Mouse (Mus musculus) megakaryocyte, embryonic 14.5 days (primary cell): ENCODE data around the gene Snorc. TPM values are rescaled to one million over a fixed set of nuclear protein-coding genes. Genes with fewer than 3 reads are reported as not detected.
"Not testable (repeated sequence)": the region's sequence is repeated elsewhere in the genome, so short reads cannot be mapped to it uniquely, and the experiment has no call there.

Experiments
- H3K27me3 ChIP-seq: replicated peaks from 2 replicates; pipeline ENCODE3; 2012; ENCODE audit warnings: inconsistent platforms
- H3K36me3 ChIP-seq: replicated peaks from 2 replicates; pipeline ENCODE3; 2012; ENCODE audit warnings: low read length, inconsistent platforms, mixed read lengths
- H3K4me1 ChIP-seq: 2 replicates; pipeline ENCODE4 v1.6.1; 2012; ENCODE audit warnings: inconsistent platforms
- H3K4me3 ChIP-seq: replicated peaks from 2 replicates; pipeline ENCODE3; 2012; ENCODE audit warnings: moderate library complexity, mild to moderate bottlenecking, inconsistent platforms
- H3K9me3 ChIP-seq: 2 replicates; pipeline ENCODE4 v1.6.1; 2012; ENCODE audit warnings: inconsistent platforms
- FLI1 ChIP-seq: IDR thresholded peaks from 2 replicates; pipeline ENCODE4 v1.6.1; 2012; ENCODE audit warnings: low read length, inconsistent platforms, mixed read lengths
- GATA1 ChIP-seq: IDR thresholded peaks from 3 replicates; pipeline ENCODE4 v1.6.1; 2012; ENCODE audit warnings: mixed read lengths, low read length, inconsistent platforms, borderline replicate concordance
- polyA plus RNA-seq: library from polyadenylated mRNA; stranded (reverse); fragments of >175 nt; gene quantifications from 2 replicates; pipeline ENCODE4 v1.2.3, GENCODE M21; 2012; ENCODE audit warnings: low replicate concordance; ENCODE audit not compliant: insufficient read depth

The Snorc gene
- polyA plus RNA-seq, result not detected in 2 replicates

DNA sequence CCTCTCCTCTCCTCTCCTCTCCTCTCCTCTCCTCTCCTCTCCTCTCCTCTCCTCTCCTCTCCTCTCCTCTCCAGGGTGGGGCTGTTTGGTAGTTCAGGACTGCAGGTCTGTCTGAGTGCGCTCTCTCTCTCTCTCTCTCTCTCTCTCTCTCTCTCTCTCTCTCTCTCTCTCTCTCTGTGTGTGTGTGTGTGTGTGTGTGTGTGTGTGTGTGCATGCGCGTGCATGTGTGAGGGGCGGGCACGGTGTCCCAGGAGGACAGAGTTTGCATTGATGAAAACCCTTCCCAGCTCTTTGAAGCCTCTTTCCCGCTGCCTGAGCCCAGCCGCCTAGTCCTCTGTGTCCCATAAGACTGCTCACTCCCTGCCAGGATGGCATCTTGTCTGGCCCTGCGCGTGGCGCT, at the start of gene Snorc:
Gene Snorc (plus strand): TSS at position 301 of the 400 bp plus-strand sequence.
- not testable (repeated sequence) for H3K36me3 ChIP-seq, H3K4me3 ChIP-seq, H3K9me3 ChIP-seq
- peaks cover 56% of the 10 kb centered on the region for H3K27me3 ChIP-seq
- H3K4me1 ChIP-seq, result peaks cover 16% of the 10 kb centered on the region

GRCm38 (mm10) chr1:87435125-87435524, 34.9 kb upstream of the Snorc start:
- no peaks in the 10 kb centered on the region for H3K4me1 ChIP-seq
- no peak overlapping the region for H3K4me3 ChIP-seq
- no peak for TF ChIP-seq FLI1
- TF ChIP-seq GATA1, result no peak
- H3K9me3 ChIP-seq, result no peaks in the 10 kb centered on the region
- peaks cover 90% of the 10 kb centered on the region for H3K36me3 ChIP-seq
- H3K27me3 ChIP-seq, result no peaks in the 10 kb centered on the region

DNA sequence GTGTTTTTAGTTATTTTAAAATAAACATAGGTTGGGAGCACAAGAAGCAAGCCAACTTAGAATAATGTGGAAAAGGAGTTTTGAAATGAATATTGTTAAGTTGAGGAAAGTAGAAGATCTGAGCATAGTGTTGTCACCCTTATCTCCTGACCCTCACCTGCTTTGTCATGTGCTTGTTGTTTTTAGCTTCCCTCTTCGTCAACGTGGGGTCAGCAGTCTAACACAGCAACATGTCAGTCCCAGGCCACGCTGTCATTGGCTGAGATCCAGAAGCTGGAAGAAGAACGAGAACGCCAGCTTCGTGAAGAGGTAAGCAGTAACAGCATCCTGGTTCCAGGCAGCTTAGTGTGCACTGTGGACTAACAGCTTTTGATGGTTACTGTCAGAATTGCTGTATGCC, 33.5 kb upstream of the Snorc start:
- Histone ChIP-seq H3K9me3 (no peaks in the 10 kb centered on the region), H3K4me1 (no peaks in the 10 kb centered on the region), H3K36me3 (peaks cover 90% of the 10 kb centered on the region), H3K27me3 (no peaks in the 10 kb centered on the region), H3K4me3 (no peak overlapping the region)
- TF ChIP-seq FLI1 (no peak), GATA1 (no peak)

- H3K27me3 ChIP-seq, result no peaks in the 10 kb centered on the region
- peaks cover 6% of the 10 kb centered on the region; the same call in 1 of the 2 replicates for H3K4me1 ChIP-seq
- H3K4me3 ChIP-seq, result no peak overlapping the region
- no peaks in the 10 kb centered on the region for H3K9me3 ChIP-seq
- TF ChIP-seq GATA1, result no peak
- no peak for TF ChIP-seq FLI1
- H3K36me3 ChIP-seq, result peaks cover 93% of the 10 kb centered on the region
Measured at GRCm38 (mm10) chr1:87447183-87448104, 22.6 kb upstream of the Snorc start.

DNA sequence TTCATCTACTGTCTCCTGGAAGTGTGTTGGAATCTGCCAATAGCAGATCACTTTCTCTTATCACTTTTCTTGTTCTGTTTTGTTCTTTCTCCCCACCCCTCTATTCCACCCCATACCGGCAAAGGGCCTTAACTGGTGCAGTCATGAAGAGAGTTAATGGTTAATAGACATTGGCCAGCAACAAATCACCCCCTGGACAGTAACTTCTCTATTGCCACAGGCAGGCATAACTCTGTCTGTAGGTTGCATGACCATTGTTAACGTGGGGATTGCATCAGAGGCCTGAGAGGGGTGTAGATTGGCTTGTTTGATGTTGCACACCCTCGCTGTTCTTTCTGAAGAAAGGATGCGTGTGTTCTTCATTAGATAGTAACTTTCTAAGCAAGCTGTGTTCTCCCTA, 20.6 kb upstream of the Snorc start:
- H3K4me3 ChIP-seq, result no peak overlapping the region
- peaks cover 73% of the 10 kb centered on the region for H3K36me3 ChIP-seq
- H3K27me3 ChIP-seq, result no peaks in the 10 kb centered on the region
- no peaks in the 10 kb centered on the region for H3K9me3 ChIP-seq
- TF ChIP-seq GATA1, result no peak
- no peak for TF ChIP-seq FLI1
- peaks cover 17% of the 10 kb centered on the region; the same call in 1 of the 2 replicates for H3K4me1 ChIP-seq

DNA sequence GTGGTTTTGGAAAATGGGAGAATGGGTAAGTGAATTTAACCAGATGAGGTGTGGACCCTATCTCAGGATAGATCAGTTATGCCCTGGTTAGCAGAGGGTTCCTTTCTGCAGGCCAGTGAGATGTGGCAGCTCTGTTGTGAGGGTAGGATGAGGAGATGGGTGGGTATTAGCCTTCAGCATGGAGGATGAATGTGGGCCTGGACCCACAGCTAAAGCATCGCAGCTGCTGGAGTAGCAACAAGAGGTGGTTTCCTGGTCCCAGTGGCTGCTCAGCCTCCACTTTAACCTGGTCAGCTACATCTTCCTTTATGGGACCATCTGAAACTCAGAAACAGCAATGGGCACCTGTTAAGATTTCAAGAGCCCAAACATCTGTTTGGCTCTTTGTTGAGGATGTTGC, 13.6 kb upstream of the Snorc start:
- no peak overlapping the region for H3K4me3 ChIP-seq
- no peaks in the 10 kb centered on the region for H3K27me3 ChIP-seq
- H3K4me1 ChIP-seq, result peaks cover 33% of the 10 kb centered on the region
- peaks cover 5% of the 10 kb centered on the region for H3K36me3 ChIP-seq
- peaks cover 4% of the 10 kb centered on the region; the same call in 1 of the 2 replicates for H3K9me3 ChIP-seq
- TF ChIP-seq FLI1 (no peak), GATA1 (no peak)

GRCm38 (mm10) chr1:87458045-87458444, 12.0 kb upstream of the Snorc start:
- Histone ChIP-seq H3K4me1 (peaks cover 33% of the 10 kb centered on the region), H3K27me3 (no peaks in the 10 kb centered on the region), H3K36me3 (no peaks in the 10 kb centered on the region), H3K4me3 (no peak overlapping the region), H3K9me3 (peaks cover 4% of the 10 kb centered on the region; the same call in 1 of the 2 replicates)
- no peak for TF ChIP-seq GATA1
- TF ChIP-seq FLI1, result no peak

DNA sequence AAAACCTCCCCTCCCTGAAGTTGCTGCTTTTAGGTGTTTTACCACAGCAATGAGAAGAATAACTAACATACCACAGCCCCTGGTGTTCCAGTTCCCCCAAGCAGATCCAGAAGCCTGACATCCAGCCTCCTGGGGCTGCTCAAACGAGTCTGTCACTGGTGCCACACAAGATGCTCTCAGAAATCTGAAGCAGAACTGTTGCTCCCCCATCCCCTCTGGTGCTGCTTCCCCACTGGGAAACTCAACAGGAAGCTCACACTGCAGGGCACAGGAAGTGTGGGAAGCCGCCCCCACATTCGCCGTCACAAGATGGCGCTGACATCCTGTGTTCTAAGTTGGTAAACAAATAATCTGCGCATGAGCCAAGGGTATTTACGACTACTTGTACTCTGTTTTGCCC, 10.2 kb upstream of the Snorc start:
- H3K27me3 ChIP-seq, H3K9me3 ChIP-seq, H3K4me3 ChIP-seq, H3K36me3 ChIP-seq: not testable (repeated sequence)
- H3K4me1 ChIP-seq, result peaks cover 23% of the 10 kb centered on the region

DNA sequence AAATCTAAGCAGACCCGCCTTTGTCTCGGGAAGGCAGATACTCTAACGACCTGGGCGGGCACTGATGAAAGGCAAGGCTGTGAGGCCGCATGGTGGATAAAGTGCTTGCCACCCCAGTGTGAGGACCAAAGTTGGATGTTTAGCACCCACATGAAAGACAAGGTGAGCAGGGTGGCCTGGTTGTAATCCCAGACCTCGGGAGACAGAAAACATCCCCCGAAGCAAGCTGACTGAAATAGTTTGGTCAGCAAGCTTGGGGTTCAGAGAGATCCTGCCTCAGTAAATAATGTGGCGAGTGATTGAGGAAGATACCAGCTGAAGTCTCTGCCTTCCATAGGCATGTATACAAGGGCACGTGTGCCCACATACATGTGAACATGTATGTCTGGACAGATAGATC, 2.6 kb upstream of the Snorc start:
- no peaks in the 10 kb centered on the region for H3K9me3 ChIP-seq
- H3K4me3 ChIP-seq, result peak overlapping the region; percentile 33
- no peaks in the 10 kb centered on the region for H3K36me3 ChIP-seq
- H3K4me1 ChIP-seq, result peaks cover 16% of the 10 kb centered on the region
- TF ChIP-seq FLI1 (no peak), GATA1 (no peak; the same call in 2 of the 3 replicates)
- H3K27me3 ChIP-seq, result peaks cover 34% of the 10 kb centered on the region

DNA sequence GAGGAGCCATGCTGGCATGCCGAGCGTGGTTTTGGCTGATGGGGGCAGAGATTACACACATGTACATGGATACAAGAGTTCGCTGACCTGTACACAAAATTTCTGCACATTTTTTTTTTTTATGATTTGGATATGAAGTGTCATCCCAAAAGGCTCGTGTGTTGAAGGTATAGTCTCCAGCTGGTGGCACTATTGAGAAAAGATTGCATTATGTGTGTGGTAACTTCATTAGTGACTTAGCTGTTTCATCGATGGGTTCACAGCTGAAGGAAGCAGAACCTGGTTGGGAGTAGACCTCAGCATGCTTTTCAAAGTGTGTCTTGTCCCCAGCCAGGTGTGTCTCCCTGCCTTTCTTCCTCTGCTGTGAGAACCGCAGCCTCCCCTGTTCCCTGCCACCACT, 1.8 kb upstream of the Snorc start:
- no peak overlapping the region for H3K4me3 ChIP-seq
- H3K4me1 ChIP-seq, result peaks cover 16% of the 10 kb centered on the region
- no peak for TF ChIP-seq GATA1
- TF ChIP-seq FLI1, result no peak
- H3K36me3 ChIP-seq, result no peaks in the 10 kb centered on the region
- no peaks in the 10 kb centered on the region for H3K9me3 ChIP-seq
- peaks cover 40% of the 10 kb centered on the region for H3K27me3 ChIP-seq
